Mouse (Mus musculus) embryonic stem cell, embryonic (primary cell): Measurements from ENCODE around the gene Ring1.

Experiments used
- CTCF ChIA-PET, 4 experiments: fragments of 300-600 bp in 2 of 4; fragments of 350-600 bp in 2 of 4; sonication (Branson Sonifier 250); formaldehyde crosslinking; loops; one replicate each; lab custom pipeline; 2022; ENCODE audit warnings: inconsistent platforms in 2 of 4; lab: Charles Lee
- POLR2A ChIA-PET, 4 experiments: fragments of 300-600 bp in 2 of 4; fragments of 350-600 bp in 2 of 4; sonication (Branson Sonifier 250); formaldehyde crosslinking; loops; one replicate each; lab custom pipeline; 2022; ENCODE audit warnings: antibody characterized with exemption in 4 of 4, inconsistent platforms in 1 of 4; lab: Charles Lee

Ring1 gene

DNA sequence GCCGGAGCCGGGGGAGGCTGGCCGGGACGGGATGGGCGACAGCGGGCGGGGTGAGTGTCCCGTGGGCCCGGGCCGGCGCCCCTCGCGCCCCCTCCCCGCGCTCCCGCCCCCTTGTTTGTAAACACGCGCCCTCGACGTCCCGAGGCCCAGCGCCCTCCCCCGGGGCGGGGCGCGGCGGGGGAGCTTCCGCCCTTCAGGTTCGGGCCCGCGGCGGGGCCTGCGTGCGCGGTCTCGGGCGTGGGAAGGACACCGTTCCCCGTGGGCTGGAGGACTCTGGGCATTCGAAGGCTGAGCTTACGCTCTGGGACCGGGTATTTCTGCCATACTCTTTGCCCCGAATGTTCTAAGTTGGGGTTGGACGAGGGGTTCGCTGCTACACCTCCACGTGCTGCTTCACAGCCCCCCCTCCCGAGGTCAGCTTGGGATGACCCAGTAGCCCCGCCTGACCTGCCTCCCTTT, 7.7 kb upstream of the Ring1 start:
- CTCF ChIA-PET: interaction anchor here (0.6 to 1.6 kb wide), 11 partner anchors 8 to 917 kb away, joined by 3 to 8 read pairs (median 3); partner anchors contain the start of genes Ring1 (in 1 of the 4), Rps18 (in 1 of the 4) and Vps52 (in 1 of the 4)
- POLR2A ChIA-PET: interaction anchor here (0.6 to 5.1 kb wide), 68 partner anchors 9 to 615 kb away, joined by 3 to 107 read pairs (median 6); partner anchors contain the start of genes H2-DMa (in 4 of the 4), Rps18 (in 4 of the 4), Vps52 (in 4 of the 4) and B3galt4 (in 2 of the 4)

GRCm38 (mm10) chr17:34031465-34032173, 7.1 kb upstream of the Ring1 start, which contains the start of the genes Slc39a7 and Rxrb:
TSS of gene Slc39a7 (minus strand) at chr17:34031682.
TSS of gene Rxrb (plus strand) at chr17:34031812.
- POLR2A ChIA-PET: interaction anchor here (0.5 to 5.1 kb wide), 98 partner anchors 9 to 1045 kb away, joined by 3 to 107 read pairs (median 4); partner anchors contain the start of genes H2-DMa (in 4 of the 4), Rps18 (in 4 of the 4), Vps52 (in 4 of the 4) and B3galt4 (in 2 of the 4)
- CTCF ChIA-PET: interaction anchor here (0.5 to 1.6 kb wide), 18 partner anchors 9 to 917 kb away, joined by 3 to 8 read pairs (median 3); partner anchors contain the start of genes Rps18 (in 1 of the 4), Tapbp (in 1 of the 4), Vps52 (in 1 of the 4) and Zbtb22 (in 1 of the 4)

DNA sequence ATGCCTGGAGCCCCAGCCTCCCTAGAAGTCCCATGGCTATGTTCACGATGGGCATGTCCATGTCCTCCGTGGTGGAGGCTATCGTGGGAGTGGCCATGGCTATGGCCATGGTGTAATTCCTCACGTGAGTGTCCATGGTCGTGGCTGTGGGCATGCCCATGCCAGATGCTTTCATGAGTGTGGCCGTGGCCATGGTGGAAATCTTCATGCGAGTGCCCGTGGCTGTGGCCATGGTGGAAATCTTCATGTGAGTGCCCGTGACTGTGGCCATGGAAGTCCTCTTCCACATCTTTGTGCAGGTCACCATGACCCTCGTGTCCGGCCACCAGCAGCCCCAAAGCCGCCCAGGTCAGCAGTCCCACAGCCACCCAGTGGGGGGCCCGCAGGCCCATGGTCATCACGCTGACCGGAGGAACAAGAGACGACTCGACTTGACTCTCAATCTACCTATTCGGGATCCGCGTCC, 6.4 kb upstream of the Ring1 start:
- CTCF ChIA-PET: interaction anchor here (0.5 to 1.6 kb wide), 16 partner anchors 8 to 165 kb away, joined by 3 to 8 read pairs (median 3); partner anchors contain the start of genes Rps18 (in 1 of the 4), Tapbp (in 1 of the 4), Vps52 (in 1 of the 4) and Zbtb22 (in 1 of the 4)
- POLR2A ChIA-PET: interaction anchor here (0.5 to 5.1 kb wide), 90 partner anchors 8 to 1045 kb away, joined by 3 to 107 read pairs (median 5); partner anchors contain the start of genes H2-DMa (in 4 of the 4), Rps18 (in 4 of the 4), Vps52 (in 4 of the 4) and B3galt4 (in 2 of the 4)

DNA sequence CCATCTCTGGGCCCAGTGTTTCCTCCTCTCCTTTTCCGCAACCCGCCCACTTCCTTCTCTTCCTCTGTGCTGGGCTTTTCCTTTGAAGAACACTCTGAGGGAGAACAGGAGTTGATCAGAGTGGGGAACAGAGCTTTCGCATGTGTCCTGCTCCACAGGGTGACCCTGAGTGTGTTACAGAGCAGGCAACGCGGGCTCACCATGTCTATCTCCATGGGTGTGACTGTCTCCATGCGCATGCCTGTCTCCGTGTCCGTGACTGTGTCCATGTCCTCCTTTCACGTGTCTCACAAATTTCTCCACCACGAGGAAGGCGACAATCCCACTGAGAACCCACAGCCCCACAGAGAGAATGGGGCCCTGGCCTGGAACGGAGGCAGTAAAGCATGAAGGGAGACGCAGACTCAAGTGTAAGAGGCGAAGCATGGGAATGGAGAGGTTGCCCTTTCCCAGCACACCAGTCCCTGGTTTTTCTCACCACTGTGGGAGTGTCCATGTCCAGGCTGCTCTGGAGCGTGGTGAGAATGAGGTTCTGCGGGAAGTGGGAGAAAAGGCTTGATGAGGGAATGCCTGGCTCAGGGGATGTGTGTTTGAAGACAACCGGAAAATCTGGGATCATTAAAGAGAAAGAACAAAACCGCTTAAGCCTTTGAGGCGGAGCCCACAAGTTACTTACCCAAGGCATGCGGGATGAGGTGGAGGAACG, 5.6 kb upstream of the Ring1 start:
- ChIA-PET CTCF (no interaction called here), POLR2A (interaction anchor here in 3 of 4 experiments (0.6 to 5.1 kb wide), 17 partner anchors 8 to 123 kb away, joined by 3 to 107 read pairs (median 7); partner anchors contain the start of genes B3galt4 (in 2 of the 3), H2-DMa (in 2 of the 3), Rps18 (in 2 of the 3) and Vps52 (in 2 of the 3))

DNA sequence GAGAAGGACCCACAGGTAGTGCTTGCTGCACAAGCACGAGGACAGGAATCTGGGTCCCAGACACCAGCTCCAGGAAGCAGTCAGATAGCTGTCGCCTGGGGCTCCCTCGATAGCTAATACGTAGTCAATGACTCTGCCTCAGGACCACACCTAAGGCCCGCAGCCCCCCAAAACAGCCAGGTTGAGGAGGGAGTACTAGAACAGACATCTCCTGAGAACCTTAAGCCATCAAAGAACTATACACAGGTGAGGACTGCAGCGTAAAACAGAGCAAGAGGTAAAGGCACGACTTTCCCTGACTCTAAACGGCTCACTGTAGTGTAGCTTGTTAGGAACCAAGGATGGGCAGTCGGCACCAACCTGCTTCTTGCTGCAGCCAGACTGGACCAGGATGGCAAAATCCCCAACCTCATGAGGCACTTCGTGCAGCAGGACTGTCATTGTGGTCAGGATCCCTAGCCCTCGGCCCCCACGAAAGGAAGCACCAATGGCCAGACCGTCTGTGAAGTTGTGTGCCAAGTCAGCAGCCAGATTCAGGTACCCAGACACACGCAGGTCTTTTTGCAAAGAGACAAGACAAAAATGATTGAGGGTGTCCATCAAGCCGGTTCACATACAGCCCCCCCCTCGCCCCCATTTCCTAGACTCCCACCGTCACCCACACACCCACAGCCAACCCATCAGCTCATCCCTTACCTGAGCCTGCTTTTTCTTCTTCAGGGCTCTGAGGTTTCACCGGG, 4.8 kb upstream of the Ring1 start:
- ChIA-PET POLR2A (interaction anchor here in 2 of 4 experiments (0.6 to 3.7 kb wide), 14 partner anchors 9 to 122 kb away, joined by 3 to 31 read pairs (median 4); partner anchors contain the start of genes B3galt4 (in 2 of the 2), H2-DMa (in 1 of the 2) and Rps18 (in 1 of the 2)), CTCF (no interaction called here)

- POLR2A ChIA-PET: interaction anchor here in 3 of 4 experiments (0.5 to 3.7 kb wide), 27 partner anchors 8 to 268 kb away, joined by 3 to 31 read pairs (median 4); partner anchors contain the start of genes B3galt4 (in 3 of the 3), H2-DMa (in 3 of the 3), Rps18 (in 2 of the 3) and Vps52 (in 2 of the 3)
- CTCF ChIA-PET: interaction anchor here in 1 of 4 experiments (1.3 to 1.4 kb wide), 2 partner anchors 8 to 107 kb away, joined by 4 read pairs; no protein-coding TSS in a partner anchor
Observed at GRCm38 (mm10) chr17:34028501-34029149, 4.1 kb upstream of the Ring1 start.

- ChIA-PET POLR2A (interaction anchor here in 3 of 4 experiments (0.5 to 3.7 kb wide), 21 partner anchors 8 to 267 kb away, joined by 3 to 31 read pairs (median 4); partner anchors contain the start of genes H2-DMa (in 3 of the 3), Rps18 (in 2 of the 3), Vps52 (in 2 of the 3) and B3galt4 (in 1 of the 3)), CTCF (interaction anchor here in 1 of 4 experiments (1.3 to 1.4 kb wide), 2 partner anchors 9 to 108 kb away, joined by 4 read pairs; no protein-coding TSS in a partner anchor)
Observed at GRCm38 (mm10) chr17:34027656-34028223, 3.3 kb upstream of the Ring1 start, which contains the start of gene H2-Ke6. TSS of gene H2-Ke6 (minus strand) at chr17:34028060.

DNA sequence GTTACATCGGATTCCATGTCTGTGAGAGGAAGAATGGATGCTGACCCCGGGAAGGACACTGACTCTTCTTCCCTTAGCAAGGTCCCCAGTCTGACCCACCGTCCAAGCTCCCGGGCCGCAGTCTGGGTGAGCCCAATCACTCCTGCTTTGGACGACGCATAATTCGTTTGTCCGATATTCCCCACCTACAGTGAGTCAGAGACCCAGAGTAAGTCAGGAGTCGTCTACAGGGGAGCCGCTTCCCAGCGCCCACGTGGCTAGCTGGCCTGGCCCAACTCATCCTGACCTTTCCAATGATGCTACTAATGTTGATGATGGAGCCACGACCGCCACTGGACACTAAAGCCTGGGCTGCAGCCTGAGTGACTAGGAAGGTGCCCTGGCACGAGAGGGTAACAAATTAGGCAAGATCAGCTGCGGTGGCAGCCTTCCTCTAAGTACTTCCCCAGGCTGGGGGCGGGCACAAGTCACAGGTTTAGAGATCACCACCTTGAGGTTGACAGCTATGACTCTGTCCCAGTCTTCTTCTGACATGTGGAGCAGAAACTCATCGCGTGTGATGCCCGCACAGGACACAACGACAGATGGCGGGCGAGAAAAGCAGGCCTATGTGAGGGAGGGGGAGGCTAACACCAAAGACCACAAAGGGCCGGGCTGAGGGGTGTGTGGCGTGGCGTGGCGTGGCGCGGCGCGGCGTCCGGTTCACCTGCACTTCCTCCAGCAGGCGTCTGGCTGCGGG, 2.6 kb upstream of the Ring1 start:
- POLR2A ChIA-PET: interaction anchor here in 3 of 4 experiments (0.6 to 3.7 kb wide), 21 partner anchors 9 to 267 kb away, joined by 3 to 31 read pairs (median 4); partner anchors contain the start of genes H2-DMa (in 3 of the 3), Rps18 (in 2 of the 3), Vps52 (in 2 of the 3) and B3galt4 (in 1 of the 3)
- CTCF ChIA-PET: interaction anchor here in 1 of 4 experiments (1.3 to 1.4 kb wide), 2 partner anchors 10 to 108 kb away, joined by 4 read pairs; no protein-coding TSS in a partner anchor

- CTCF ChIA-PET: no interaction called here
- POLR2A ChIA-PET: interaction anchor here in 2 of 4 experiments (0.7 to 3.7 kb wide), 2 partner anchors 53 to 92 kb away, joined by 3 to 31 read pairs; partner anchors contain the start of gene H2-DMa (in 1 of the 2)
Observed at GRCm38 (mm10) chr17:34026221-34026620, 1.7 kb upstream of the Ring1 start.

DNA sequence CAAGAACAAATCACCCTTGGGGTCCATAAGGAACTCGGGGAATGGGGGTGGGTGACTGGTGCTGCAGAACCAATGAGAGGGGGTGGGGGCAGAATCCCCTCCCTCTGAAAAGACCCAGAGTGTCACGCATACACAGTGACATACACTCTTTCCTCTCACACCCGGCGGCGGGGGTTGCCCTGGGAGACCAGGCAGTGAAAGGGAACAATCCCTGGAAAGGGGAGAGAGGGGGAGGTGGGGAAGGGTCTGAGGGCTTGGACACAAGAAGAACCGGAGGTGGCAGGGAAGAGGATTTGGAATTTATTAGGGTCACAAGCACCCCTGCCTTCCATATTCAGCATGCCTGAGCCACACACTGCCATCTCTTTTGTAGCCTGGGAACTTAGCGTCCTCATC, 1.3 kb upstream of the Ring1 start:
- CTCF ChIA-PET: interaction anchor here in 2 of 4 experiments (0.6 to 0.7 kb wide), 3 partner anchors 76 to 325 kb away, joined by 3 to 5 read pairs (median 3); no protein-coding TSS in a partner anchor
- POLR2A ChIA-PET: interaction anchor here in 2 of 4 experiments (0.6 kb wide), 3 partner anchors 72 to 134 kb away, joined by 3 read pairs; no protein-coding TSS in a partner anchor

DNA sequence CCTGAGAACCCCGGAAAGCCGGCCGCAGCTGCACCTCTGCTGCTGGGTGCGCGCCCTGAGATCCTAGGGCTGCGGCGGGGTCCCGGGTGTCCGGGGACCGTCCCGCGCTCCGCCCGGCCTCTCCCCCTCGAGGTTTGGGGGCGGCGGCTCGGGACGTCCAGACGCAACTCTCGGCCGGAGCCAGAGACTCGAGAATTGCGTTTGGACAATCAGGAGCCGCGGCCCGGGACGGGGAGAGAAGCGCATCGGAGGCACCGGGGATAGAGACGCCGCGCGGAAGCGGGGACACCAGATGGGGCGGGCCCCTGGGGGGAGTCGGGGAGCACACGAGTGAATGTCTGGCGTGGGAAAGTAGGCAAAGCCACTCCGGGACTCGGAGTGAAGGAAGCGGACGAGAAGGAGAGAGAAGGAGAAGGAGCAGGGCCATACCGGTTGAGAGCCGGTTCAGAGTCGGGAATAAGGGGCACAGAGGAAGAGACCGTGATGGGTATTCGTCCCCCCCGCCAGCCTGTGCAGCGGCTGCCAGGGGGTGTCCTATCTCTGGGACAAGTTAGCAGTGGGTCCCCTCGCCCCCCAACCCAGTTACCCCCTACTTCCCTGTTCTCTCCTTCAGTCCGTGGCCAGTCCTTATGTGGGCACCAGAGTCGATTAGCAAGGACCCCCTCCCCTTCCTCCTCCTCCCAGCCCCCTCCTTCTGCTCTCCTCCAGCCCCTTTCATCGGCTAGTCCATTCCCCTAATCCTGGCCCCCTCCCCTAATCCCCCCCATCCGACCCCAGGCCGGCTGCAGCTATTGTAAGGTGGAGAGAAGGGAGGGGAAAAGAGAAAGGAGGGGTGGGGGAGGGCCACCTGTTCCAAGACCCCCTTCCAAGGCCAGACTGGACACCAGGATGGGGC, 628 bp upstream of the Ring1 start:
- CTCF ChIA-PET: interaction anchor here in 2 of 4 experiments (0.6 to 1.9 kb wide), 6 partner anchors 8 to 1142 kb away, joined by 3 to 5 read pairs (median 3); no protein-coding TSS in a partner anchor
- POLR2A ChIA-PET: interaction anchor here in 3 of 4 experiments (0.6 to 5.3 kb wide), 14 partner anchors 8 to 926 kb away, joined by 3 to 39 read pairs (median 3); partner anchors contain the start of genes Rps18 (in 2 of the 3), Vps52 (in 2 of the 3), B3galt4 (in 1 of the 3) and H2-DMa (in 1 of the 3)

DNA sequence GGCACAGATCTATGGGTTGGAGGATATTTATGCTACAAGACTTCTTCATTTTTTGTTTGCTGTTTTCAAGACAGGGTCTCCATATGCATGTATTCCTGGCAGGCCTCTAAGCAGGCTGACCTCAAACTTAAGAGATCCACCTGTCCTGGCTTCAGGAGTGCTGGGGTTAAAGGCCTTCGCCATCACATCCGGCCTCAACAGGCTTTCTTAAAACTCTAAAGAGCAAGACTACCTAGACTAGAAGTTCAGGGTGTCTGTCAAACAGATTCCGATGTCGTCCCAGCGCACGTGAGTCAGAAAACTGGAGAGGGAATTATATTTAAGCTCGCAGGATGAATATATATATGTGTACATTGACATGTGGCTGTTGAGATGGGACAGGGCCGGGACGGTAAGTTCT, 802 bp downstream of the Ring1 start:
- POLR2A ChIA-PET: interaction anchor here in 3 of 4 experiments (0.6 to 5.7 kb wide), 24 partner anchors 9 to 927 kb away, joined by 3 to 39 read pairs (median 3); partner anchors contain the start of genes Rps18 (in 3 of the 3), Vps52 (in 3 of the 3), H2-DMa (in 2 of the 3) and H2-K1 (in 2 of the 3)
- CTCF ChIA-PET: interaction anchor here in 3 of 4 experiments (0.8 to 2.5 kb wide), 7 partner anchors 8 to 82 kb away, joined by 3 to 7 read pairs (median 5); partner anchors contain the start of genes Rxrb (in 1 of the 3) and Slc39a7 (in 1 of the 3)

DNA sequence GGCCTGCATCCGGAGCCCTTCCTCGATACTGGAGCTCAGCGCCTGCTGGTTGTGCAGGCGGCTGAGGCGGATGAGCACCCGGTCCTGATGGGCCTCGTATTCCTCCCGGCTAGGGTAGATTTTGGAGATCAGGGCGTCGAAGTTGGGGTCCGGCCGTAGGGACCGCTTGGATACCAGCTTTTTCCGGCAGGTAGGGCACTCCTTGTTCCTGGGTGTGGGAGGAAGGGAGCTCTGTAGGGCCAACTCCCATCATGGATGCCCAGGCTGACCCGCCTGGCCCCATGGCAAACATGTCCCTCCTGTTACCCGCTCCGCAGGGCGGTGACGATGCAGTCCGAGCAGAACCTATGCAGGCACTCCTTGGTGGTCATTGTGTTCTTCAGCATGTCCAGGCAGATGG, 1.5 kb downstream of the Ring1 start:
- ChIA-PET CTCF (interaction anchor here (0.6 to 2.5 kb wide), 9 partner anchors 9 to 110 kb away, joined by 3 to 7 read pairs (median 3); partner anchors contain the start of genes Rxrb (in 1 of the 4) and Slc39a7 (in 1 of the 4)), POLR2A (interaction anchor here (0.6 to 5.7 kb wide), 24 partner anchors 9 to 927 kb away, joined by 3 to 39 read pairs (median 3); partner anchors contain the start of genes Rps18 (in 3 of the 4), Rxrb (in 3 of the 4), Slc39a7 (in 3 of the 4) and Vps52 (in 3 of the 4))
